In the genomic region with DNA sequence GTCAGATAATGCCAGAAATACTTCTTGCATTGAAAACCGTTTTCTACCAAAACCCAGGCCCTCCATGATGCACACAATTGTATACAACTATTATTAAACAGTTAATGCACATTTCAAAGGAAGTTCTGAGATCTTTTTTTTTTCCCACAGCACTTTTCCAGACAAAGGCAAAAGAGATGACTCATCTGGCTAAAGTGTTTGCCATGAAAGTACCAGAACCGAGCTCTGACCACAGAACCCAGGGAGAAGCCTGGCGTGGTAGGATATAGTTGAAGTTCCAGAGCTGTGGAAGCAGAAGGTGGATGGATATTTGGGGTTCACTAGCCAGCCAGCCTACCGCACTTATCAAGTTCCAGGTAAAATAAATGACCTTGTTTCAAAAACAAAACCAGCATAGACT, we compare ENCODE assay signal across 28 mouse cellular contexts.
"Had no signal": no experiment of that assay in that cellular context is flagged by ENCODE, and none has a peak within 500 bp of the region (broad histone marks: within the 10 kb centered on the region; RNA-seq: fewer than 3 reads in every experiment).

No protein-coding gene starts in this region.

- H3K4me2 ChIP-seq: heart, embryonic 13.5 days; heart, embryonic 15.5 days; hindbrain, embryonic 12.5 days; hindbrain, embryonic 14.5 days; kidney, embryonic 15.5 days; limb, embryonic 13.5 days; limb, embryonic 15.5 days; liver, embryonic 12.5 days had no signal

- ATAC-seq: hindbrain, embryonic 16.5 days; intestine, embryonic 16.5 days; liver, embryonic 12.5 days had no signal

- H3K36me3 ChIP-seq: heart, embryonic 10.5 days; heart, embryonic 13.5 days; heart, embryonic 15.5 days; hindbrain, embryonic 10.5 days; hindbrain, embryonic 12.5 days; kidney, embryonic 15.5 days; limb, embryonic 13.5 days; limb, embryonic 15.5 days; liver, embryonic 12.5 days had no signal

- H3K4me1 ChIP-seq: heart, embryonic 15.5 days; hindbrain, embryonic 12.5 days; kidney, embryonic 15.5 days; limb, embryonic 13.5 days; limb, embryonic 15.5 days; liver, embryonic 12.5 days had no signal

- H3K27ac ChIP-seq: gastrocnemius, adult 2 months; heart, embryonic 10.5 days; heart, embryonic 13.5 days; heart, embryonic 15.5 days; hindbrain, embryonic 10.5 days; hindbrain, embryonic 12.5 days; hindbrain, embryonic 14.5 days; kidney, embryonic 15.5 days; kidney, postnatal 0 days; limb, embryonic 13.5 days; limb, embryonic 15.5 days; liver, embryonic 12.5 days; liver, embryonic 14.5 days had no signal

- H3K9ac ChIP-seq: heart, embryonic 13.5 days; heart, embryonic 15.5 days; hindbrain, embryonic 12.5 days; hindbrain, embryonic 14.5 days; kidney, embryonic 15.5 days; limb, embryonic 13.5 days; limb, embryonic 15.5 days; liver, embryonic 12.5 days; liver, embryonic 14.5 days had no signal

- H3K9me3 ChIP-seq: heart, embryonic 10.5 days; heart, embryonic 13.5 days; heart, embryonic 15.5 days; hindbrain, embryonic 10.5 days; hindbrain, embryonic 12.5 days; kidney, embryonic 15.5 days; limb, embryonic 13.5 days; limb, embryonic 15.5 days; liver, embryonic 12.5 days had no signal

- H3K4me3 ChIP-seq: gastrocnemius, adult 2 months; heart, embryonic 10.5 days; heart, embryonic 13.5 days; heart, embryonic 15.5 days; hindbrain, embryonic 10.5 days; hindbrain, embryonic 12.5 days; kidney, embryonic 15.5 days; limb, embryonic 13.5 days; limb, embryonic 15.5 days; liver, embryonic 12.5 days had no signal

- DNase-seq: gastrocnemius, adult 2 months; gastrocnemius, postnatal 10 days; gastrocnemius, postnatal 25 days; heart, adult 18-20 months; heart, postnatal 14 days; heart, postnatal 36 days; kidney, adult 11 months; kidney, adult 2 months; kidney, adult 9 months; kidney, postnatal 14 days; kidney, postnatal 36 days; layer of hippocampus, adult 9-11 months; layer of hippocampus, postnatal 36 days; left cerebral cortex, postnatal 4 days had no signal

- H3K27me3 ChIP-seq: heart, embryonic 13.5 days; heart, embryonic 15.5 days; hindbrain, embryonic 12.5 days; kidney, embryonic 15.5 days; limb, embryonic 13.5 days; limb, embryonic 15.5 days; liver, embryonic 12.5 days had no signal
